Mouse (Mus musculus) lung, postnatal 0 days (tissue): ENCODE measurements around the gene Diras1. TPM values are rescaled to one million over a fixed set of nuclear protein-coding genes. Genes with fewer than 3 reads are reported as not detected.

Experiments used
- ATAC-seq: fragments of 200-750 bp; cut with Nextera tagmentation; 2 replicates; pipeline ENCODE4 v1.8.0; 2017; ENCODE audit warnings: moderate library complexity
- DNase-seq: peaks from one replicate; pipeline ENCODE4 v3.0.0-alpha.2; 2016; ENCODE audit warnings: low spot score
- H3K27ac ChIP-seq: fragments of 300-500 bp; sonication (generic); 2 replicates; pipeline ENCODE4 v1.5.1; 2014; ENCODE audit warnings: antibody characterized with exemption, mild to moderate bottlenecking, low read length, mixed read lengths
- H3K27me3 ChIP-seq: fragments of 300-500 bp; sonication (generic); replicated peaks from 2 replicates; pipeline ENCODE4 v1.6.1; 2014; ENCODE audit warnings: low read length, mixed read lengths; ENCODE audit not compliant: insufficient read depth
- H3K36me3 ChIP-seq: fragments of 300-500 bp; sonication (generic); 2 replicates; pipeline ENCODE4 v1.6.1; 2014; ENCODE audit warnings: low read length, mixed read lengths; ENCODE audit not compliant: insufficient read depth
- H3K4me1 ChIP-seq: fragments of 300-500 bp; sonication (generic); 2 replicates; pipeline ENCODE4 v1.6.1; 2014; ENCODE audit warnings: antibody characterized with exemption, low read depth, low read length, mixed read lengths; ENCODE audit not compliant: insufficient read depth
- H3K4me2 ChIP-seq: fragments of 300-500 bp; sonication (generic); replicated peaks from 2 replicates; pipeline ENCODE4 v1.6.1; 2014; ENCODE audit warnings: low read depth, mild to moderate bottlenecking, low read length, moderate library complexity, mixed read lengths
- H3K4me3 ChIP-seq: fragments of 300-500 bp; sonication (generic); 2 replicates; pipeline ENCODE4 v1.5.1; 2014; ENCODE audit warnings: low read depth, low read length
- H3K9ac ChIP-seq: fragments of 300-500 bp; sonication (generic); replicated peaks from 2 replicates; pipeline ENCODE4 v1.6.1; 2014; ENCODE audit warnings: low read depth, mild to moderate bottlenecking
- H3K9me3 ChIP-seq: fragments of 300-500 bp; sonication (generic); 2 replicates; pipeline ENCODE4 v1.6.1; 2016; ENCODE audit warnings: low read length, mixed read lengths
- CTCF ChIP-seq: IDR thresholded peaks from 2 replicates; pipeline ENCODE4 v1.5.1; 2016; ENCODE audit warnings: antibody characterized with exemption, mild to moderate bottlenecking
- EP300 ChIP-seq: IDR thresholded peaks from 2 replicates; pipeline ENCODE4 v1.6.1; 2016; ENCODE audit warnings: antibody characterized with exemption, mild to moderate bottlenecking, control low read depth
- WGBS: fragments of 180-500 bp; shearing (Covaris S2); extraction: QIAGEN DNeasy Blood & Tissue Kit; methylation state at CpG from one replicate; pipeline ENCODE4 v1.1.7; 2014; 5-methylcytosine and 5-hydroxymethylcytosine counted together
- polyA plus RNA-seq: library from polyadenylated mRNA; unstranded; fragments of >200 nt; fragmentation: Nextera tagmentation; extraction: Ambion mirVana; gene quantifications from 2 replicates; pipeline ENCODE4 v1.2.1, GENCODE M21; 2015

The Diras1 gene
- polyA plus RNA-seq, 1 experiment from 2014 or later, result not detected

DNA sequence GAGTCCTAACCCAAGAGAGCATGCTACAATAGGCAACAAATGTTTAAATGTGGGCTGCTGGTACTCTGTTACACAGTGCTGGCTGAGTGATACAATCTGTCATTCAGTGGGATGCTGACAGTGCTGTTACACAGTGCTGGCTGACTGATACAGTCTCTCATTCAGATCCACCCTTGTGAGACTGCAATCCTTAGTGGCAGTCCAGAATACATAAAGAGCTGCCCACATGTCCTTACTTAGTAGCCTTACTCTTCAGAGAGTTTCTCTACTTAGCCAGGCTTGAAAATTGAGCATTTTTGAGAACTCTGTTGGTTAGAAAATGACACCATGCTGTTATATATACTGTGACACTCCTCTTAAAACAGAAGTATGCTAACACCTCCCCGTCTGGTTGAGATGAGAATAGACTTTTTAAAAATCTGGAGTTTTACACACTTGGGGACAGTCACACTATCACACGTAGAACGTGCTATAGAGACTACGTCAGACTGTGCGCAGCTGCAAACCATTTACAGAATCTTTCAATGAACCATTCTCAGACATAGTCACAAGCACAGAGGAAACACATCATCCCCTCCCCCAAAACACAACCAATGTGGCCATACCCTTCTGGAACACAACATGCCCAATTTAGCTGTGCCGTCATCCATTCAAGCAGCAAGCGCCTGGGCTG is 19.3 kb downstream of the Diras1 start:
- DNase-seq (no peak), ATAC-seq (no peak)
- Histone ChIP-seq H3K27me3 (no peaks in the 10 kb centered on the region), H3K9me3 (no peaks in the 10 kb centered on the region), H3K36me3 (no peaks in the 10 kb centered on the region), H3K27ac (no peak overlapping the region), H3K9ac (no peak overlapping the region), H3K4me1 (no peaks in the 10 kb centered on the region), H3K4me2 (no peak overlapping the region), H3K4me3 (no peak overlapping the region)
- WGBS, result 88% methylated on average over 7 of the region's 7 CpGs
- TF ChIP-seq EP300, result no peak

DNA sequence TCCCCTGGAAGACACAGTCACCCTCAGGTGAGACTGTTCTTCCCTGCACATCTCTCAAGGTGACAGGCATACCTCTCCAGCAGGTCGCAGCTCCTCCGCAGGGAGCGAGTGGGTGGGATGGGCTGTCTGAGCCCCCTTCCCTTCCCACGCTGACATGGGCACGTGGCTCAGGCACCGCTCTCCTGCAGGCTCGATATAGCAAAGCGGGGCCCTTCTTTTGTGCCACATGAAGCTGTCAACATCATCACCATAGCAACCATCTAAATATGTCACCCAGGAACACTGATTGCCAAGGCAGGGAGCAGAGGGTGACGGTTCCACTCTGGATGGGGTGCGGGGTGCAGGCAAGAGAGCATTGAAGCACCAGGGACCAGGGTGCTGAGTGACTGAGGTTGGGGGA is 24.3 kb downstream of the Diras1 start:
- Histone ChIP-seq H3K27ac (no peak overlapping the region), H3K4me3 (no peak overlapping the region), H3K36me3 (no peaks in the 10 kb centered on the region), H3K4me1 (no peaks in the 10 kb centered on the region), H3K4me2 (no peak overlapping the region), H3K27me3 (no peaks in the 10 kb centered on the region), H3K9me3 (no peaks in the 10 kb centered on the region), H3K9ac (no peak overlapping the region)
- WGBS, result 48% methylated on average over 10 of the region's 10 CpGs
- TF ChIP-seq EP300, result no peak
- no peak for TF ChIP-seq CTCF
- DNase-seq (no peak), ATAC-seq (no peak)

DNA sequence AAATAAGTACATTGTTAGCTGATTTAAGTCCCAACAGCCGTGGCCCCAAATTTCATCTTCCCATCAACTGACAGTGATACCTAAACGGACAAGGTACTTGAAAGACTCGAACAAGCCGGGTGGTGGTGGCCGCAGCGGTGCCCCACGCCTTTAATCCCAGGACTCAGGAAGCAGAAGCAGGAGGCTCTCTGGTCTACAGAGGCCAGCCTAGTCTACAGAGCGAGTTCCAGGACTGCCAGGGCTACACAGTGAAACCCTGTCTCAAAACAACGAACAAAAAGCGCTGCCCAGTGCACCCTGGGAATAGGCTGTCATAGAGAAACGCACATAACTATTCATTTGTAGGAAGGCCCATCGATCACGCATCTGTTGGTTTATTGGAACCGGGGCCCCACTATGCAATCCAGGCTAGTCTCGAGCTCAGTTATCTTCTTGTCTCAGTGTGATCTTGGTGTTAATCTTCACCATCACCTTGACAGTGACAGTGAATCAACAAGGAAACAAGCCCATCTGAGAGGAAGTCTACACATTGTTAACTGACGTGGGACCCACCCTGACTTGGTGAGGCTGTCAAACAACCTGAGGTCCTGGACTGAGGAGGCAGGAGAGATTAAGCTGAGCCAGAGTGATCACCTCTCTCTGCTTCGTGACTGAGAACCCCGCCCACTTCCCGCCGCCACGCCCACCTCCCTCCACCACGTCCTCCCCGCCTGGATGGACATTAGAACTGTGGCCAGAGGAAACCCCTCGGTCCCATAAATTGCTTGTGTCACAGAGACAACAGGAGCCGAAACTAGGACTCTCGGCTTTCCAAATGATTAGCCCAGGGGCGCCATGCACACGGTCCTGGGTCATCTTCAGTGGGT is 25.0 kb downstream of the Diras1 start:
- 40% methylated on average over 28 of the region's 28 CpGs for WGBS
- Histone ChIP-seq H3K4me1 (no peaks in the 10 kb centered on the region), H3K27ac (no peak overlapping the region), H3K9me3 (no peaks in the 10 kb centered on the region), H3K27me3 (no peaks in the 10 kb centered on the region), H3K4me2 (no peak overlapping the region), H3K9ac (no peak overlapping the region), H3K4me3 (no peak overlapping the region), H3K36me3 (no peaks in the 10 kb centered on the region)
- no peak for TF ChIP-seq EP300
- no peak for TF ChIP-seq CTCF
- DNase-seq (no peak), ATAC-seq (no peak)

DNA sequence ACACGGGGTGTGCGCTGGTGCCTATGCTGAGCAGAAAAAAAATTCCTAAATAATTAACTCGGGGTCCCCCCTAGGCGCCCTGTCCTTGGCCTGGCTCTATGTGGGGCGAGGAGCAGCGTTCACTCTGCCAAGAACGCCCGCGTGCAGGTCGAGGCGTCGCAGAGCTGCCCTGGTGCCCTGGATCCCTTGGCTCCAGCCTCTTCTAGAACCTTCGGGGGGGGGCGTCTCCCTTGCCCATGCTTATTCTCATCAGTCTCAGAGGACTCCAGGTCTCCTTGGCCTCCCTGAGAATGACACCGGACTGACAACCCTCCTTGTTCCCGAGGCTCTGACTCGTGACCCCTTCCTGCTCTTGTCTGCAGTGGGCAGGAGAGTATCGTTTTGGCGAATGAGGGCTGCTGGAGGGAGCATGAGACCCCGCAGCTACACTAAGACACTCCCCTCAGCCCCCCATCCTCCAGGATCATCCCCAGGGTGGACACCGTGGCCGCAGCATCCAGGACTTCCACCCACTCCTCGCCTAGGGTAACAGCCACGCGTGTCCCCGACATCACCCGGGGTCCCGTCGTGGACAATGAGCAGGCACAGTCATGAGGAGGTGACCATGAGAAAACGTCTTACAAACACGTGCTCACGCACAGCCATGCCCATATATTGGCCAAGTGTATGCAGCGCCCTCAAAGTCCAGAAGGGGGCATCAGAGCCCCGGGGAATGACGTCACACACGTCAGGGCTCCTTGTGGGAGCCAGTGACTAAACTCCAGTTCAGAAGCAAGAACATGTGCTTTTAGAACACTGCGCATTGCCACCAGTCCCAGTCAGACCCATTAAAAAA is 25.9 kb downstream of the Diras1 start:
- H3K9ac ChIP-seq, result no peak overlapping the region
- peak; percentile 89 for DNase-seq
- H3K27ac ChIP-seq, result no peak overlapping the region
- no peak overlapping the region for H3K4me3 ChIP-seq
- H3K4me1 ChIP-seq, result no peaks in the 10 kb centered on the region
- ATAC-seq, result peak; percentile 91
- no peaks in the 10 kb centered on the region for H3K9me3 ChIP-seq
- H3K27me3 ChIP-seq, result 0 out of 2 replicates have a peak, but pooled peaks cover 5% of the 10 kb centered on the region
- H3K4me2 ChIP-seq, result no peak overlapping the region
- TF ChIP-seq EP300 (no peak), CTCF (peak; percentile 95)
- H3K36me3 ChIP-seq, result no peaks in the 10 kb centered on the region
- WGBS, result 26% methylated on average over 37 of the region's 37 CpGs

GRCm38 (mm10) chr10:80998778-80999177 is 26.7 kb downstream of the Diras1 start:
- ATAC-seq (peak; percentile 25; the same call in 1 of the 2 replicates), DNase-seq (peak; percentile 65)
- TF ChIP-seq EP300, result no peak
- TF ChIP-seq CTCF, result peak; percentile 74
- Histone ChIP-seq H3K4me1 (no peaks in the 10 kb centered on the region), H3K36me3 (no peaks in the 10 kb centered on the region), H3K4me2 (no peak overlapping the region), H3K27me3 (0 out of 2 replicates have a peak, but pooled peaks cover 7% of the 10 kb centered on the region), H3K27ac (no peak overlapping the region), H3K9ac (no peak overlapping the region), H3K4me3 (no peak overlapping the region), H3K9me3 (no peaks in the 10 kb centered on the region)
- WGBS, result 5% methylated on average over 12 of the region's 12 CpGs

DNA sequence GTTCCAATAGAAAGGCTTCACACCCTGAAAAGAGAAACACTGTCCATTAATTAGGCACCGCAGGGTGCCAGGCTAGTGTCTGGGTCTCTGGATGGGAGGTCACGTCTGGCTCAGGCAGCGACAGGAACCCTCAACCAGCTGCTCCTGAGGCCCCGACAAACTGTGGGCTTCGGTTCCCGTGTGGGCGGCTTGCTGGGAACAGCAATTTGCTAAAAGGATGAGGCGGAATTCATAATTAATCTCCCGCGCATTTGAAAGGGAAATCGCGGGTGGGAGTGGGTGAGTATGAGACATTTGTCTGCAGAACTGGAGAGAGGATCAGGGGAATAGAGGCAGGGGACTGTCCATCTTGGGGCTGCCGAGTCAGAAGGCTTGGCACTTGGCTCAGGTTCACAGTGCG is 27.4 kb downstream of the Diras1 start:
- Histone ChIP-seq H3K27me3 (0 out of 2 replicates have a peak, but pooled peaks cover 7% of the 10 kb centered on the region), H3K9me3 (no peaks in the 10 kb centered on the region), H3K4me1 (no peaks in the 10 kb centered on the region), H3K27ac (no peak overlapping the region), H3K4me3 (no peak overlapping the region), H3K4me2 (no peak overlapping the region), H3K9ac (no peak overlapping the region), H3K36me3 (no peaks in the 10 kb centered on the region)
- ATAC-seq (no peak), DNase-seq (no peak)
- TF ChIP-seq CTCF (no peak), EP300 (no peak)
- WGBS, result 37% methylated on average over 13 of the region's 14 CpGs
